Mouse (Mus musculus): ENCODE data around the gene Ctcfl. TPM values are rescaled to one million over a fixed set of nuclear protein-coding genes. Genes with fewer than 3 reads are reported as not detected.

The Ctcfl gene
- polyA plus RNA-seq, 1 experiment, result not detected

GRCm38 (mm10) chr2:173044198-173044970 lies 74.9 kb downstream of the Ctcfl start:
- DNase-seq (ENCODE audit: low read depth), result no peak
- TF ChIP-seq CTCF (IDR thresholded peaks at IDR 0.05; ENCODE audit: borderline replicate concordance, extremely low read depth, insufficient read depth, insufficient read length) (no peak), POLR2A (IDR thresholded peaks at IDR 0.05; ENCODE audit: borderline replicate concordance, extremely low read depth, insufficient read depth, insufficient read length, poor library complexity, severe bottlenecking) (no peak)

Other genes with a start within 250 kb of the Ctcfl start
- 14.8 and 26.0 TPM in 2 replicates for gene Bmp7, start 179.2 kb downstream of the Ctcfl start, polyA plus RNA-seq (2012; rRNA removed)
- gene Spo11, start 141.8 kb downstream of the Ctcfl start, polyA plus RNA-seq (2012; rRNA removed), result 1.6 and 1.7 TPM in 2 replicates
- gene Rae1, start 119.4 kb downstream of the Ctcfl start, polyA plus RNA-seq (2012; rRNA removed), result 119 and 147 TPM in 2 replicates
- 60.9 and 70.5 TPM in 2 replicates for gene Rbm38, start 99.0 kb downstream of the Ctcfl start, polyA plus RNA-seq (2012; rRNA removed)
- not detected in 2 replicates for gene Pck1, start 33.5 kb upstream of the Ctcfl start, polyA plus RNA-seq (2012; rRNA removed)
- gene Zbp1, start 99.4 kb upstream of the Ctcfl start, polyA plus RNA-seq (2012; rRNA removed), result 0.18 and 0.40 TPM in 2 replicates
- 25.5 and 31.7 TPM in 2 replicates for gene Pmepa1, start 157.0 kb upstream of the Ctcfl start, polyA plus RNA-seq (2012; rRNA removed)